Mouse (Mus musculus) forebrain, embryonic 14.5 days (tissue): Measurements from ENCODE around the gene Mcts1. TPM values are rescaled to one million over a fixed set of nuclear protein-coding genes. Genes with fewer than 3 reads are reported as not detected.

ENCODE experiments used
- ATAC-seq: fragments of 200-750 bp; cut with Nextera tagmentation; 2 replicates; pipeline ENCODE4 v1.8.0; 2017; ENCODE audit warnings: mild to moderate bottlenecking, moderate library complexity
- DNase-seq: peaks from one replicate; pipeline ENCODE4 v3.0.0-alpha.2; 2015; ENCODE audit warnings: low spot score
- H3K27ac ChIP-seq: fragments of 300-500 bp; sonication (generic); 2 replicates; pipeline ENCODE4 v1.5.1; 2014; ENCODE audit warnings: low read depth, mild to moderate bottlenecking, control low read depth, low read length, moderate library complexity
- H3K27me3 ChIP-seq: fragments of 300-500 bp; sonication (generic); replicated peaks from 2 replicates; pipeline ENCODE4 v1.6.1; 2014; ENCODE audit warnings: low read length, control low read depth, mixed read lengths; ENCODE audit not compliant: control insufficient read depth, insufficient read depth
- H3K36me3 ChIP-seq: fragments of 300-500 bp; sonication (generic); 2 replicates; pipeline ENCODE4 v1.6.1; 2014; ENCODE audit warnings: low read length, control low read depth; ENCODE audit not compliant: control insufficient read depth, insufficient read depth
- H3K4me1 ChIP-seq: fragments of 300-500 bp; sonication (generic); 2 replicates; pipeline ENCODE4 v1.6.1; 2014; ENCODE audit warnings: antibody characterized with exemption, low read length, control low read depth; ENCODE audit not compliant: control insufficient read depth, insufficient read depth
- H3K4me2 ChIP-seq: fragments of 300-500 bp; sonication (generic); 2 replicates; pipeline ENCODE4 v1.6.1; 2014; ENCODE audit warnings: mild to moderate bottlenecking, control low read depth, low read length
- H3K4me3 ChIP-seq: fragments of 300-500 bp; sonication (generic); 2 replicates; pipeline ENCODE4 v1.5.1; 2014; ENCODE audit warnings: low read depth, low read length, control low read depth
- H3K9ac ChIP-seq: fragments of 300-500 bp; sonication (generic); 2 replicates; pipeline ENCODE4 v1.6.1; 2014; ENCODE audit warnings: mild to moderate bottlenecking, low read length, control low read depth, moderate library complexity
- H3K9me3 ChIP-seq: fragments of 300-500 bp; sonication (generic); replicated peaks from 2 replicates; pipeline ENCODE4 v1.6.1; 2016; ENCODE audit warnings: low read length, control low read depth, mixed read lengths; ENCODE audit not compliant: control insufficient read depth
- WGBS: fragments of 180-500 bp; shearing (Covaris S2); extraction: QIAGEN DNeasy Blood & Tissue Kit; methylation state at CpG from one replicate; pipeline ENCODE4 v1.1.7; 2014; 5-methylcytosine and 5-hydroxymethylcytosine counted together
- polyA plus RNA-seq: library from polyadenylated mRNA; unstranded; fragments of >200 nt; fragmentation: Nextera tagmentation; extraction: Ambion mirVana; gene quantifications from 2 replicates; pipeline ENCODE4 v1.2.1, GENCODE M21; 2014

Mcts1 gene
- polyA plus RNA-seq, 1 experiment from 2014 or later: 160 TPM

- no peaks in the 10 kb centered on the region for H3K27me3 ChIP-seq
- DNase-seq (no peak), ATAC-seq (no peak)
- no peaks in the 10 kb centered on the region for H3K36me3 ChIP-seq
- H3K4me2 ChIP-seq: no peak overlapping the region
- H3K9me3 ChIP-seq: no peaks in the 10 kb centered on the region
- H3K9ac ChIP-seq: no peak overlapping the region
- H3K27ac ChIP-seq: no peak overlapping the region
- no peaks in the 10 kb centered on the region for H3K4me1 ChIP-seq
- no peak overlapping the region for H3K4me3 ChIP-seq
These were observed 17.1 kb upstream of the Mcts1 start for GRCm38 (mm10) chrX:38583261-38583660.

- H3K4me2 ChIP-seq: no peak overlapping the region
- H3K4me1 ChIP-seq: no peaks in the 10 kb centered on the region
- no peak overlapping the region for H3K4me3 ChIP-seq
- no peaks in the 10 kb centered on the region for H3K9me3 ChIP-seq
- no peak overlapping the region for H3K9ac ChIP-seq
- H3K27ac ChIP-seq: no peak overlapping the region
- no peak for DNase-seq
- no peak for ATAC-seq
- no peaks in the 10 kb centered on the region for H3K27me3 ChIP-seq
- H3K36me3 ChIP-seq: no peaks in the 10 kb centered on the region
- 63% methylated on average over 4 of the region's 4 CpGs for WGBS
These were observed 10.6 kb upstream of the Mcts1 start for GRCm38 (mm10) chrX:38589827-38590226.

- ATAC-seq (no peak), DNase-seq (no peak)
- Histone ChIP-seq H3K27ac (no peak overlapping the region), H3K9me3 (no peaks in the 10 kb centered on the region), H3K36me3 (no peaks in the 10 kb centered on the region), H3K27me3 (no peaks in the 10 kb centered on the region), H3K4me1 (no peaks in the 10 kb centered on the region), H3K9ac (no peak overlapping the region), H3K4me3 (no peak overlapping the region), H3K4me2 (no peak overlapping the region)
- WGBS: 88% methylated on average over 3 of the region's 3 CpGs
These were observed 8.6 kb upstream of the Mcts1 start for GRCm38 (mm10) chrX:38591749-38592148.

- Histone ChIP-seq H3K4me1 (no peaks in the 10 kb centered on the region), H3K4me2 (no peak overlapping the region), H3K36me3 (no peaks in the 10 kb centered on the region), H3K9me3 (no peaks in the 10 kb centered on the region), H3K27me3 (no peaks in the 10 kb centered on the region), H3K9ac (no peak overlapping the region), H3K4me3 (no peak overlapping the region), H3K27ac (no peak overlapping the region)
- WGBS: 68% methylated on average over 5 of the region's 5 CpGs
- peak; percentile 19 for DNase-seq
- no peak for ATAC-seq
These were observed 7.0 kb upstream of the Mcts1 start for GRCm38 (mm10) chrX:38593180-38593889.

GRCm38 (mm10) chrX:38600995-38601369 lies 604 bp downstream of the Mcts1 start:
- Histone ChIP-seq H3K4me1 (no peaks in the 10 kb centered on the region), H3K36me3 (no peaks in the 10 kb centered on the region), H3K9ac (peak overlapping the region; percentile 63), H3K27ac (peak overlapping the region; percentile 74), H3K4me2 (peak overlapping the region; percentile 60), H3K4me3 (peak overlapping the region; percentile 43), H3K9me3 (no peaks in the 10 kb centered on the region), H3K27me3 (no peaks in the 10 kb centered on the region)
- 26% methylated on average over 3 of the region's 3 CpGs for WGBS
- DNase-seq (peak; percentile 33), ATAC-seq (peak; percentile 68)

- Histone ChIP-seq H3K36me3 (no peaks in the 10 kb centered on the region), H3K27ac (peak within 1 kb of the TSS; percentile 85), H3K27me3 (no peaks in the 10 kb centered on the region), H3K4me2 (peak within 1 kb of the TSS; percentile 44), H3K4me1 (no peaks in the 10 kb centered on the region), H3K9me3 (no peaks in the 10 kb centered on the region), H3K4me3 (peak within 1 kb of the TSS; percentile 40), H3K9ac (peak within 1 kb of the TSS; percentile 71)
- WGBS: 36% methylated on average over 34 of the region's 43 CpGs
- peak; percentile 99 for ATAC-seq
- DNase-seq: peak; percentile 95
These were observed 34.6 kb downstream of the Mcts1 start, which contains the start of gene C1galt1c1 for GRCm38 (mm10) chrX:38634801-38635637. Gene C1galt1c1 (minus strand): TSS chrX:38635087.

- peak overlapping the region; percentile 26 for H3K4me3 ChIP-seq
- no peak for DNase-seq
- H3K4me1 ChIP-seq: no peaks in the 10 kb centered on the region
- H3K36me3 ChIP-seq: no peaks in the 10 kb centered on the region
- no peaks in the 10 kb centered on the region for H3K9me3 ChIP-seq
- 0 out of 2 replicates have a peak overlapping the region, but pooled peaks have one; percentile 25 for H3K9ac ChIP-seq
- no peaks in the 10 kb centered on the region for H3K27me3 ChIP-seq
- peak overlapping the region; percentile 44 for H3K4me2 ChIP-seq
- H3K27ac ChIP-seq: no peak overlapping the region
- ATAC-seq: 0 out of 2 replicates have a peak, but pooled peaks have one; percentile 0
These were observed 35.2 kb downstream of the Mcts1 start for GRCm38 (mm10) chrX:38635638-38635931.

- no peaks in the 10 kb centered on the region for H3K4me1 ChIP-seq
- H3K4me2 ChIP-seq: no peak overlapping the region
- H3K9me3 ChIP-seq: no peaks in the 10 kb centered on the region
- H3K27me3 ChIP-seq: no peaks in the 10 kb centered on the region
- H3K27ac ChIP-seq: no peak overlapping the region
- no peaks in the 10 kb centered on the region for H3K36me3 ChIP-seq
- H3K9ac ChIP-seq: no peak overlapping the region
- no peak for DNase-seq
- no peak overlapping the region for H3K4me3 ChIP-seq
- WGBS: 73% methylated on average over 4 of the region's 4 CpGs
- no peak for ATAC-seq
These were observed 41.1 kb downstream of the Mcts1 start for GRCm38 (mm10) chrX:38641435-38641834.

- Histone ChIP-seq H3K36me3 (no peaks in the 10 kb centered on the region), H3K9ac (no peak overlapping the region), H3K9me3 (no peaks in the 10 kb centered on the region), H3K4me3 (no peak overlapping the region), H3K27ac (no peak overlapping the region), H3K27me3 (no peaks in the 10 kb centered on the region), H3K4me1 (no peaks in the 10 kb centered on the region), H3K4me2 (no peak overlapping the region)
- ATAC-seq (no peak), DNase-seq (no peak)
- 81% methylated on average over 4 of the region's 4 CpGs for WGBS
These were observed 41.8 kb downstream of the Mcts1 start for GRCm38 (mm10) chrX:38642183-38642582.
